Mouse (Mus musculus): ENCODE measurements around the gene Cox8a. TPM values are rescaled to one million over a fixed set of nuclear protein-coding genes. Genes with fewer than 3 reads are reported as not detected.

Cox8a gene
- polyA plus RNA-seq (2016; fragmentation: Nextera tagmentation; extraction: Ambion mirVana): 915 and 936 TPM in 2 replicates

DNA sequence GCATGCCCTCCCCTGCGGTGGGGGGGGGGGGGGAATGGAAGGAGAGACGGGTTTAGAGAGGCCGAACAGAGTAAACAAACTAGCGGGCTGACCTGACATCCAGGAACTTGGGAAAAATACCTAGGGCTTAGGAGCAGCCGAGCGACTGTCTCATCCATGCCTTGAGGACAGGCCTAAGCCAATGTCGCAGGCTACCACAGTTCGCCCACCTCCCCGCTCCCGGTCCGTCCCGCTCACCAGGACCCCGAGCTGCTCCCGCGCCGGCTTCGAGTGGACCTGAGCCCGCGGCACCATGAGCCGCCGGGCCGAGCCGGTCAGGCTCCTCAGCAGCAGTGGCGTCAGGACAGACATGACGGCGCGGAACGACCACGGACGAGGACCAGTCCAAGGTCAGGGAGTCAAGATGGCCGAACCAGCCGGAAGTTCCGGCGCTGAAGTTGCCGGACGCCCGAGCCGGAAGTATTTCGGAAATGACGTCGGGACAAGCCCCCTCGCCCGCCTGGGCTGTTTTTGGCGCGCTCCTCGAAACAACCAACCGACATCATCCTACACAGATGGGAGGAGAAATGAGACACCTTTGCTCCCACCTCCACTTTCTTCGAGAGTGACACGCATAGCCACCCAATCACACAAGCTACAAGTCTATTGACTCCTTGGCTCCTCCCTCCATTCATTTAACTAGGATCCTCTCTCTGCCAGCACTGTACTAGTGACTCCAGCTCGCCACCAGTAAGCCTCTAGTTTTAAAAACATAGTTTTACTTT lies at the start of gene Cox8a:
Cox8a (minus strand) TSS at position 455 of the 764 bp plus-strand sequence.
- Histone ChIP-seq H3K9me3 (replicated peaks) (no peaks in the 10 kb centered on the region), H3K4me1 (peaks cover 48% of the 10 kb centered on the region), H3K4me3 (peak within 1 kb of the TSS; percentile 98), H3K27ac (peak within 1 kb of the TSS; percentile 87), H3K9ac (peak within 1 kb of the TSS; percentile 93), H3K4me2 (peak within 1 kb of the TSS; percentile 83), H3K36me3 (peaks cover 40% of the 10 kb centered on the region), H3K27me3 (replicated peaks) (no peaks in the 10 kb centered on the region)
- ATAC-seq: peak; percentile 98
- WGBS (ENCODE audit: insufficient replicate concordance): under 1% methylated on average over 49 of the region's 50 CpGs

DNA sequence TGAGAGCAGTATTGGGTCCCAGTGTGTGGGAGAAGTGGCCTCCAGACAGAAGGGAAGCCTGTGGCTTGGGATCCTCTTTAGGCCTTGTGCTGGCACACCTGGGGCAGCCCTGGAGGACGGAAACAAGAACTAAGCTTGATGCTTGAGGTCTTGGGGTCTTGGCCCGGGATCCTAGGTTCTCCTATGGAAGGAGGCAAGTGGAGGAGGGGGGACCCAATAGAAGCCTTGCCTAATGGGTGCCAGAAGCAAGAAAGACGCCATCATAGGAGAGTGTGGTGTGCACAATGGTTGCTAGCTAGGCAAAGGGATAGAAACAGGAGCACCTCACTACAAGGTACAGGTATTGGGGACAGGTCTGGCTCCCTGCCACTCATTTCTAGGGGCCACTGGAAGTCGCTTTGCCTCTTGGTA lies 49.0 kb upstream of the Cox8a start:
- no peak overlapping the region for H3K9ac ChIP-seq
- H3K9me3 ChIP-seq (replicated peaks): 0 out of 2 replicates have a peak, but pooled peaks cover 5% of the 10 kb centered on the region
- peaks cover 63% of the 10 kb centered on the region for H3K27me3 ChIP-seq (replicated peaks)
- H3K4me2 ChIP-seq: 0 out of 2 replicates have a peak overlapping the region, but pooled peaks have one; percentile 6
- peaks cover 58% of the 10 kb centered on the region for H3K4me1 ChIP-seq
- no peak overlapping the region for H3K27ac ChIP-seq
- no peak overlapping the region for H3K4me3 ChIP-seq
- peaks cover 11% of the 10 kb centered on the region for H3K36me3 ChIP-seq
- 46% methylated on average over 4 of the region's 4 CpGs for WGBS (ENCODE audit: insufficient replicate concordance)
- ATAC-seq: no peak

DNA sequence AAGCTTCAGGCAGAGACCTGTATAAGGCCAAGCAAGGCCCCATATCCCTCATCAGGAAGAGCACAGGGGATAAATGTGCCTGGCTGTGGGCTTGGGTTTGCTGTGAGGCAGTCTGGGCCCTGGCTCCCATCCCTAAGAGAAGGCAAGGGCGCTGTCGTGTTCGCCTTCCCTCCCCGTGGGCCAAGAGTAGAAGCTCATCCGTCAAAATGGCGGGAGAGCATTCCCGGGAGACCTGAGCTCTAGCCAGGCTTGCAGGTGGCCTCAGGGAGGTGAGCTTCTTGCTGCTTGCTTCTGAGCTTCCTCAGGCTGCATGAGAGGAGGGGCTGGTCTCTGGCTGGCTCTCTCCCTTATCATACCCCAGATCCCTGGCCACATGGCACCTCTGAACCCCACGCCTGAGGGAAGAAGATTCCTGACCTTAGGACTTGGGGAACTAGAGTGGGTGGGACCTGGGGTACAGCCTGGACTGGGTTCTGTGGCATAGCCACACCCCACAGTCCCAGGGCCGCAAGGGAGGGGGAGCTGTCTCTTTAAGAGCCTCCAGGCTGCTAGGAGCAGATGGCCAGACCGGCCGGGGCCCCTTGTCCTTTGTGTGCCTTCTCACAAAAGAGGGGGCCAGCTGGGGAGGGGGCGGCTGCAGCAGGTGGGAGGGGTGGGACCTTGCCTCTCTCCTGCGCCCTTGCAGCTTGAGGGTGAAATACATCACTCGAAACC lies 48.2 kb upstream of the Cox8a start:
- no peak for ATAC-seq
- H3K4me2 ChIP-seq: 0 out of 2 replicates have a peak overlapping the region, but pooled peaks have one; percentile 6
- H3K27ac ChIP-seq: no peak overlapping the region
- 32% methylated on average over 14 of the region's 14 CpGs for WGBS (ENCODE audit: insufficient replicate concordance)
- peaks cover 58% of the 10 kb centered on the region for H3K4me1 ChIP-seq
- H3K27me3 ChIP-seq (replicated peaks): peaks cover 63% of the 10 kb centered on the region
- H3K9me3 ChIP-seq (replicated peaks): 0 out of 2 replicates have a peak, but pooled peaks cover 5% of the 10 kb centered on the region
- peaks cover 3% of the 10 kb centered on the region; the same call in 1 of the 2 replicates for H3K36me3 ChIP-seq
- H3K9ac ChIP-seq: no peak overlapping the region
- H3K4me3 ChIP-seq: no peak overlapping the region

DNA sequence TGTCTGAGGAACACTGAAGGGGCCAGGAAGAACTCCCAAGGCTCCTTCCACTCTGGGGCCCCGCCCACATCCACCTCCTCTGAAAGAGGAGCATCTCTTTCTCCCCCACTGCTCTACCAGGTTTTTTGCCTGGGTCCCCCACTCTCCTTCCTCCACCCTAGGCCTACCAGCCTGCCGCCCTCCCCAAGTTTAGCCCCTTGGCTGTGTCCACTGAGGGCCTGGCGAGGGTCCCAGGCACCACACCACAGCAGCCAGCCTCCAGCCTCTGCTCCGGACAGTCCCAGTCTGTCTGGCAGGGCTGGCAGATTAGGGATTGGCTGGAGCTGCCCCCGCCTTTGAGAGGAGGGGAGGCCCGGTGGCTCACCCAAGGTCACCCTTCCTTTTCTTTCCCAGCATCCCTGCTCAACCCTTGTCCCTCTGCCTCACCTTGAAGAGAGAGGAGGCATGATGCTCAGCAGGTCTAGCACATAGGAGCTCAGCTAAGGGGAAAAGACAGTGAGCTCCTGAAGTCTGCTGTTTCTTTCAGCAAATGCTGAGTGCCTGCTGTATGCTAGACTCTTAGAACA lies 47.4 kb upstream of the Cox8a start:
- H3K27ac ChIP-seq: no peak overlapping the region
- no peak for ATAC-seq
- H3K4me1 ChIP-seq: peaks cover 55% of the 10 kb centered on the region
- 46% methylated on average over 6 of the region's 6 CpGs for WGBS (ENCODE audit: insufficient replicate concordance)
- no peak overlapping the region for H3K4me2 ChIP-seq
- no peak overlapping the region for H3K4me3 ChIP-seq
- 0 out of 2 replicates have a peak, but pooled peaks cover 5% of the 10 kb centered on the region for H3K9me3 ChIP-seq (replicated peaks)
- H3K9ac ChIP-seq: no peak overlapping the region
- no peaks in the 10 kb centered on the region for H3K36me3 ChIP-seq
- peaks cover 63% of the 10 kb centered on the region for H3K27me3 ChIP-seq (replicated peaks)

DNA sequence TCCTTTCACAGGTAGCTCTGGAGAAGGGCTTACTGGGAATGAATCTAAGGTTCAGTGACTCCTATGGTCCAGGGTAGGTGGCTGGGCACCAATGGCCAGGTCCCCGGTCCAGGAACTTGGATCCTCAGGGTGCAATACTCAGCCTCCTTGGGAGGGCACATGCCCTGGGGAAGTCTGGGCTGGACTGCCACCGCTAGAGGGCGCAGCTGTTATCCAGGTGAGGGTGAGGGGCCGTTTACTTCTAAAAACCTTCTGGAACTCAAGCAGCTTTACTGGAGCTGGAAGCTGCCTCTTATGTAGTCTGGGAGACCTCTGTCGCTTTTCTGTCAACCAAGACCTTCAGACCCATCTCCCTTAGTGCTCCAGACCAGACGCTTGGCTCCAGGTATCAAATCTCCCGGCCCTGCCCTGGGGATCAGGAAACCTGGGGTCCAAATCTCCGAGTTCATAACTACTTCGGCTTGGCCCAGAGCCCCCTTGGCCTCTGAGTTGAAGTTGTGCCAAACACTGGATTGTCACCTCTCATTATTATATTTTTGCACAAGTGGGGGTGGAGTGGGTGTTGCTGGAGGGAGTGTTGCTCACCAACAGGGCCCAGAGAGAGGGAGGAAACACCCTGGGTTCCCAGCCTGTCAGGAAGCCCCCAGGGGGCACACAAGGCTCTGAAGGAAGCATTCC lies 46.8 kb upstream of the Cox8a start:
- Histone ChIP-seq H3K27me3 (replicated peaks) (peaks cover 56% of the 10 kb centered on the region), H3K4me3 (no peak overlapping the region), H3K4me2 (no peak overlapping the region), H3K36me3 (no peaks in the 10 kb centered on the region), H3K9me3 (replicated peaks) (0 out of 2 replicates have a peak, but pooled peaks cover 5% of the 10 kb centered on the region), H3K4me1 (peaks cover 49% of the 10 kb centered on the region), H3K9ac (no peak overlapping the region), H3K27ac (no peak overlapping the region)
- 22% methylated on average over 9 of the region's 9 CpGs for WGBS (ENCODE audit: insufficient replicate concordance)
- ATAC-seq: no peak

DNA sequence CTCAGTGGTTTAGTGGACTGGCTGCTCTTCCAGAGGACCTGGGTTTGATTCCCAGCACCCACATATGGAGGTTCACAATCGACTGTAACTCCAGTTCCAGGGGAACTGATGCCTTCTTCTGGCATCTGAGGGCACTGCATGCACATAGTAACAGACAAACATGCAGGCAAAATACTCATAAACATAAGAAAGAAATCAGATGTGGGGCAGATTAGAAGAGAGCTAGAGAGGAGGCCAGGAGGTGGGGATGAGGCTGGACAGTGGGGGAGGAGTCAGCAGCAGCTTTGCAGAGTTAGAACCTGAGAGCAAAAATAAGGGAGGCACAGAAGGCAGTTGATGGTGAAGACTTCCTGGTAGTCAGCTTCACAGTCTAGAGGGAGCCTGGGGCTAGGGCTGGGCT lies 45.2 kb upstream of the Cox8a start:
- ATAC-seq: no peak
- H3K9ac ChIP-seq: no peak overlapping the region
- no peaks in the 10 kb centered on the region for H3K36me3 ChIP-seq
- 0 out of 2 replicates have a peak, but pooled peaks cover 5% of the 10 kb centered on the region for H3K9me3 ChIP-seq (replicated peaks)
- peaks cover 33% of the 10 kb centered on the region for H3K4me1 ChIP-seq
- H3K4me3 ChIP-seq: no peak overlapping the region
- 61% methylated on average over 1 of the region's 1 CpGs for WGBS (ENCODE audit: insufficient replicate concordance)
- H3K4me2 ChIP-seq: no peak overlapping the region
- H3K27me3 ChIP-seq (replicated peaks): peaks cover 40% of the 10 kb centered on the region
- no peak overlapping the region for H3K27ac ChIP-seq

DNA sequence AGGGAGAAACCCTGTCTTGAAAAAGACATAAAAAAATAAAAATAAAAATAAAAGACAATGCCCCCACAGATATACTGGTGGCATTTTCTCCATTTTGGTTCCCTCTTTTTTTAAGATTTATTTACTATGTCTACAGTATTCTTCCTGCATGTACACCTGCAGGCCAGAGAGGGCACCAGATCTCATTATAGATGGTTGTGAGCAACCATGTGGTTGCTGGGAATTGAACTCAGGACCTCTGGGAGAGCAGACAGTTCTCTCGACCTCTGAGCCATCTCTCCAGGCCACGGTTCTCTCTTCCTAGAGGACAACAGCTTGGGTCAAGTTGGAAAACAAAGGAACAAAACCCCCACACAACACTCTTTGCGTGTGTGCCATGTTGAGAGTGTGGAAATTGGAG lies 44.5 kb upstream of the Cox8a start:
- 0 out of 2 replicates have a peak, but pooled peaks cover 5% of the 10 kb centered on the region for H3K9me3 ChIP-seq (replicated peaks)
- H3K9ac ChIP-seq: no peak overlapping the region
- no peak overlapping the region for H3K4me2 ChIP-seq
- no peak for ATAC-seq
- H3K4me1 ChIP-seq: peaks cover 26% of the 10 kb centered on the region
- no peaks in the 10 kb centered on the region for H3K36me3 ChIP-seq
- 71% methylated on average over 3 of the region's 3 CpGs for WGBS (ENCODE audit: insufficient replicate concordance)
- peaks cover 34% of the 10 kb centered on the region for H3K27me3 ChIP-seq (replicated peaks)
- no peak overlapping the region for H3K27ac ChIP-seq
- no peak overlapping the region for H3K4me3 ChIP-seq

DNA sequence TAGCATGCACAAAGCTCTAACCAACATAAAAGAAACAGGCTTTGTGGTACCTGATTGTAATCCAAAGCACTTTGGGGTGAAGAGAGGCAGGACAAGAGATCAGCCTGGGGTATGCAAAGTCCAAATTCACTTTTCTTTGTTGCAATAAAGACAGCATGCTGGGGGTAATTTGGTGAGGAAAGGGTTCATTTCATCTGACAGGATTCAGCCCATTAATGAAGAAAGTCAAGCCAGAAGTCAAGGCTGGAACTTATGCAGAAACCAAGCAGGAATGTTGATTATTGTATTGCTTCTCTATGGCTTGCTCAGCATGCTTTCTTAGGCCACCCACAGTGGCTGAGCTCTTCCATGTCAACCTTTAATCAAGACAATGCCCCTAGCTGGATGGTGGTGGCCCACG lies 44.1 kb upstream of the Cox8a start:
- H3K36me3 ChIP-seq: no peaks in the 10 kb centered on the region
- 82% methylated on average over 1 of the region's 1 CpGs for WGBS (ENCODE audit: insufficient replicate concordance)
- no peak for ATAC-seq
- H3K4me2 ChIP-seq: no peak overlapping the region
- peaks cover 29% of the 10 kb centered on the region for H3K27me3 ChIP-seq (replicated peaks)
- H3K27ac ChIP-seq: no peak overlapping the region
- H3K4me3 ChIP-seq: no peak overlapping the region
- 0 out of 2 replicates have a peak, but pooled peaks cover 5% of the 10 kb centered on the region for H3K9me3 ChIP-seq (replicated peaks)
- H3K4me1 ChIP-seq: peaks cover 22% of the 10 kb centered on the region
- no peak overlapping the region for H3K9ac ChIP-seq

DNA sequence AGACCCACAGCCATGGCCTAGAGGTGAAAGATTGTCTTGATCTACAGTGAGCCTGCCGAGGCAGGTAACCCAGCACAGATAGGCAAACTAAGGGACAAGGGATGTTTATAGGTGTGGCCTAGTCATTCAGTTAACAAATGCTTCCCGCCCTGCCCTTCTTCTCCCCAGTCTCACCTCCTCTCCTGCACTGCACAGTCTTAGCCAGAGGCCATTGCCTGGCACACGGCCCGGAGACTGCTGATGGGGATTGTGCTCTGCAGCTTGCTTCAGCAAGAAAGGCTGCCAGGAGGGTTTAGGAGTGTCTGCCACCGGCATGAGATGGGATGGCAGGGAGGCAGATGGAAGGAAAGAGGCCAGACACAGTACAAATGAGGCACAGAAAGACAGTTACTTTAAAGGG lies 40.5 kb upstream of the Cox8a start:
- Histone ChIP-seq H3K4me1 (no peaks in the 10 kb centered on the region), H3K4me3 (no peak overlapping the region), H3K4me2 (no peak overlapping the region), H3K9ac (no peak overlapping the region), H3K27ac (no peak overlapping the region), H3K9me3 (replicated peaks) (0 out of 2 replicates have a peak, but pooled peaks cover 5% of the 10 kb centered on the region), H3K36me3 (no peaks in the 10 kb centered on the region), H3K27me3 (replicated peaks) (peaks cover under 1% of the 10 kb centered on the region; the same call in 1 of the 2 replicates)
- 65% methylated on average over 5 of the region's 5 CpGs for WGBS (ENCODE audit: insufficient replicate concordance)
- ATAC-seq: no peak

DNA sequence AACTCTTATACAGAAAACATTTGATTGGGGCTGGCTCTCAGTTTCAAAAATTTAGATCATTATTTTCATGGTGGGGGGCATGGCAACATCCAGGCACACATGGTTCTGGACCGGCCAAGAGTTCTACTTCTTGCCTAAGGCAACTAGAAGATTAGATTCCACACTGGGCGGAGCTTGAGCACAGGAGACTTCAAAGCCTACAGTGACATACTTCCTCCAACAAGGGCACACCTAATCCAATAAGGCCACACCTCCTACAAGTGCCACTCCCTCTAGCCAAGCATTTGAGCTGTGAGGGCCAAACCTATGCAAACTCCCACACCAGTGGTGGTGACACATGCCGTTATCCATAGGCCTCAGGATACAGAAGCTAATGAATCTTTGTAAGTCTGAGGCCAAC lies 28.6 kb upstream of the Cox8a start:
- Histone ChIP-seq H3K4me1 (peaks cover 14% of the 10 kb centered on the region), H3K9ac (no peak overlapping the region), H3K9me3 (replicated peaks) (no peaks in the 10 kb centered on the region), H3K4me3 (no peak overlapping the region), H3K27ac (no peak overlapping the region), H3K27me3 (replicated peaks) (0 out of 2 replicates have a peak, but pooled peaks cover 23% of the 10 kb centered on the region), H3K36me3 (no peaks in the 10 kb centered on the region), H3K4me2 (no peak overlapping the region)
- ATAC-seq: peak; percentile 51
- WGBS (ENCODE audit: insufficient replicate concordance): 48% methylated on average over 3 of the region's 3 CpGs
